Mouse (Mus musculus) CH12F3 (cell line): ENCODE results near the gene Olfr346.

Source experiments
- in situ Hi-C: fragments of 300-500 bp; cut with MboI; formaldehyde crosslinking; loops from 2 replicates; pipeline ENCODE4 v1.14.3; 2020; ENCODE audit warnings: low sequenced_read_pairs

Olfr346 gene

DNA sequence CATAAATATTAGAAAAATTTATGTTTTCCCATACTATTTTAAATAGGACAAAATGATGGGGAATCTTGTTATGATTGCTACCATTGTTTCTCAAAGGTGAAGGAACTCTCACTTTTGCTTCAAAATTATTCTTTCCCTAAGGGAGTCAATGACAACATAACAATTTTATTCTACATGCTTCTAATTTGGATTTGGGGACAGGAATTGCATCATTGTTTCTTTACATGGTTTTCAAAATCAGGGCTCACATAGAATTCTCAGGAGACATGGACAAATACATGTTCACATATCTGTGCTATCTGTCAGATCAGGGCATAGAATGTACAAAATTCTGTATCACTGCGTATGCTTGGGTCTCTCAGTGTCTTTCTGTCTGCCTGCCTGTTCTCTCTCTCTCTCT is at the start of gene Olfr346:
Olfr346 (plus strand) TSS at position 301 of the 400 bp plus-strand sequence.
- in situ Hi-C loops, result no loop called here

DNA sequence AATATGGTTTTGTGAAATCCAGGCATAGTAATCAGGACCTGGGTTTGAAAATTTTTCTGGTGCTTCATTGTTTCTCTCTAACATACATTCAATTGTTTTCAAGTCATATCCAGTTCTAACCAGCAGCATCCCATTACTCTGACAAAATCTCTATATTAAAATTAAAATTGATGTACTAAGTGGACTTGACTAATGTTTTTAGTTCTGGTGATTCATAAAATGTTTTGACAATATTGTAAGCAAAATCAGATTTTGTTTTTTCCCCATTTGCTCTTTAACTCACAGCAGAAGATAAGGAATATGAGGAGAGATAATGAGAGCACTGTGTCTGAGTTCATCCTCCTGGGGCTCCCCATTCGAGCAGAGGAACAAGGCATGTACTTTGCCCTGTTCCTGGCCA is 45.8 kb upstream of the Olfr346 start, which contains the start of gene Olfr345:
Olfr345 (plus strand) TSS at position 301 of the 400 bp plus-strand sequence.
- in situ Hi-C loops, result no loop called here

DNA sequence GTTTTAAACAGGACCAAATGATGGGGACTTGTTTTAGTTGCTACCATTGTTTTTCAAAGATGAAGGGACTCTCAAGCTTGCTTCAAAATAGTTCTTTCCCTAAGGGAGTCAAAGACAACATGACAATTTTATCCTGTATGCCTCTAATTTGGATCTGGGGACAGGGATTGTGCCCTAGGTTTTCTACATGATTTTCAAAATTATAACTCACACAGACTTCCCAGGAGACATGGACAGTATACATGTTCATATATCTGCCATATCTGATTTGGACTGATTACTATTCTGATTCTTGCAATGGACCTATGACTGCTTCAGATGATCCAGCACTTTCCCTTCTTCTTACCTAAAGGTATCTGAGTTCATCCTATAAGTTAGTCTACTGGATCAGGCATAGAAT is 46.0 kb downstream of the Olfr346 start, which contains the start of gene Olfr347:
Olfr347 (plus strand) TSS at position 301 of the 400 bp plus-strand sequence.
- in situ Hi-C loops, result loop anchor here (25.0 kb wide), 1 partner anchor 606 kb away; the partner anchor contains the start of gene Olfr368

DNA sequence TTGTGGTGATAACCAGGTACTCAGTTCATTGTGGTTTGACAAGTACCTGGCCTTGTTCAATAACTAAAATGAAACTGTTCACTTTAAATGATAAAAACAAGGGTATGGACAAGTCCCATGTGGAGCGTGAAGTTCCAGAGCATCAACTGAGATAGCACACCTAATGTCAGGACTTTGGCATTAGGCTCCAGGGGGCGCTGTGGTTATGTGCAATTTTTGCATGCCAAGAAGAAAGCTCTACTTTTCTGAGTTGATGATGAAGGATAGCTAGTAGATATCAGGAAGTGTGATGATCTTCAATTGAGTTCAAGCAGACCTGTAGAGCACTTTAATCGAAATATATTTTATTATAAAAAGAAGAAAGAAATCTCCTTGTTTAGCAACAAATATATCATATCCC is 50.6 kb downstream of the Olfr346 start:
- in situ Hi-C loops, result loop anchor here (25.0 kb wide), 1 partner anchor 601 kb away; the partner anchor contains the start of gene Olfr368
